Mouse (Mus musculus) heart, embryonic 10.5 days (tissue): ENCODE measurements at regions not wholly inside any gene's neighbourhood (a gene's known extent, or its start where the extent isn't known, plus 50 kb on each side); places are given as distances from the start of the nearest gene placed in this dataset.

Experiments used
- DNase-seq: peaks from one replicate; pipeline ENCODE4 v3.0.0-alpha.2; 2017; ENCODE audit warnings: low spot score
- H3K27ac ChIP-seq: fragments of 300-500 bp; sonication (generic); 2 replicates; pipeline ENCODE4 v1.5.1; 2016; ENCODE audit warnings: mild to moderate bottlenecking
- H3K27me3 ChIP-seq: fragments of 300-500 bp; sonication (generic); 2 replicates; pipeline ENCODE4 v1.6.1; 2016; ENCODE audit warnings: mild to moderate bottlenecking; ENCODE audit not compliant: poor library complexity, insufficient read depth, severe bottlenecking
- H3K36me3 ChIP-seq: fragments of 300-500 bp; sonication (generic); 2 replicates; pipeline ENCODE4 v1.6.1; 2016; ENCODE audit warnings: mild to moderate bottlenecking, moderate library complexity
- H3K4me1 ChIP-seq: fragments of 300-500 bp; sonication (generic); 2 replicates; pipeline ENCODE4 v1.6.1; 2016; ENCODE audit warnings: mild to moderate bottlenecking
- H3K4me3 ChIP-seq: fragments of 300-500 bp; sonication (generic); 2 replicates; pipeline ENCODE4 v1.5.1; 2016; ENCODE audit warnings: mild to moderate bottlenecking, moderate library complexity
- H3K9me3 ChIP-seq: fragments of 300-500 bp; sonication (generic); 2 replicates; pipeline ENCODE4 v1.6.1; 2016; ENCODE audit warnings: mild to moderate bottlenecking, moderate library complexity
- whole genome bisulfite sequencing: fragments of 180-500 bp; shearing (Covaris S2); methylation state at CpG from one replicate; pipeline ENCODE4 v1.1.7; 2016; 5-methylcytosine and 5-hydroxymethylcytosine counted together

- 55% methylated on average over 4 of the region's 4 CpGs for WGBS
- H3K27me3 ChIP-seq: no peaks in the 10 kb centered on the region
- H3K9me3 ChIP-seq: no peaks in the 10 kb centered on the region
- DNase-seq: no peak
- no peak overlapping the region for H3K27ac ChIP-seq
- no peaks in the 10 kb centered on the region for H3K4me1 ChIP-seq
- H3K36me3 ChIP-seq: no peaks in the 10 kb centered on the region
- H3K4me3 ChIP-seq: no peak overlapping the region
Observed at GRCm38 (mm10) chr2:46179741-46180140, 1062.5 kb upstream of the Zeb2 start.

- Histone ChIP-seq H3K36me3 (no peaks in the 10 kb centered on the region), H3K4me3 (no peak overlapping the region), H3K4me1 (no peaks in the 10 kb centered on the region), H3K27me3 (no peaks in the 10 kb centered on the region), H3K9me3 (no peaks in the 10 kb centered on the region), H3K27ac (no peak overlapping the region)
- WGBS: 50% methylated on average over 1 of the region's 1 CpGs
- DNase-seq: no peak
Observed at GRCm38 (mm10) chr2:46168488-46168887, 1051.3 kb upstream of the Zeb2 start.

- WGBS: 92% methylated on average over 3 of the region's 3 CpGs
Observed at GRCm38 (mm10) chr2:46149848-46150247, 1032.7 kb upstream of the Zeb2 start.

GRCm38 (mm10) chr2:46119871-46120270, 1002.7 kb upstream of the Zeb2 start:
- no peaks in the 10 kb centered on the region for H3K9me3 ChIP-seq
- no peak for DNase-seq
- H3K36me3 ChIP-seq: no peaks in the 10 kb centered on the region
- H3K4me3 ChIP-seq: no peak overlapping the region
- H3K27ac ChIP-seq: no peak overlapping the region
- H3K27me3 ChIP-seq: no peaks in the 10 kb centered on the region
- 28% methylated on average over 3 of the region's 3 CpGs for WGBS
- H3K4me1 ChIP-seq: no peaks in the 10 kb centered on the region

More at GRCm38 (mm10) chr2:46149848-46150247, 1032.7 kb upstream of the Zeb2 start:
- no peaks in the 10 kb centered on the region for H3K36me3 ChIP-seq
- no peaks in the 10 kb centered on the region for H3K4me1 ChIP-seq
- H3K9me3 ChIP-seq: no peaks in the 10 kb centered on the region
- DNase-seq: no peak
- H3K4me3 ChIP-seq: no peak overlapping the region
- no peaks in the 10 kb centered on the region for H3K27me3 ChIP-seq
- H3K27ac ChIP-seq: no peak overlapping the region

GRCm38 (mm10) chr2:46106991-46107390, 989.8 kb upstream of the Zeb2 start:
- H3K4me3 ChIP-seq: no peak overlapping the region
- H3K27me3 ChIP-seq: no peaks in the 10 kb centered on the region
- no peak overlapping the region for H3K27ac ChIP-seq
- no peaks in the 10 kb centered on the region for H3K36me3 ChIP-seq
- no peaks in the 10 kb centered on the region for H3K9me3 ChIP-seq
- H3K4me1 ChIP-seq: no peaks in the 10 kb centered on the region
- DNase-seq: no peak

- no peaks in the 10 kb centered on the region for H3K4me1 ChIP-seq
- no peaks in the 10 kb centered on the region for H3K27me3 ChIP-seq
- H3K27ac ChIP-seq: no peak overlapping the region
- DNase-seq: no peak
- H3K4me3 ChIP-seq: no peak overlapping the region
- WGBS: 69% methylated on average over 7 of the region's 7 CpGs
- H3K9me3 ChIP-seq: no peaks in the 10 kb centered on the region
- H3K36me3 ChIP-seq: no peaks in the 10 kb centered on the region
Observed at GRCm38 (mm10) chr2:46065034-46065802, 948.0 kb upstream of the Zeb2 start.

GRCm38 (mm10) chr2:46055729-46056128, 938.5 kb upstream of the Zeb2 start:
- Histone ChIP-seq H3K9me3 (no peaks in the 10 kb centered on the region), H3K36me3 (no peaks in the 10 kb centered on the region), H3K4me3 (no peak overlapping the region), H3K27me3 (no peaks in the 10 kb centered on the region), H3K27ac (no peak overlapping the region), H3K4me1 (no peaks in the 10 kb centered on the region)
- 74% methylated on average over 8 of the region's 8 CpGs for WGBS
- no peak for DNase-seq

GRCm38 (mm10) chr2:46054902-46055301, 937.7 kb upstream of the Zeb2 start:
- Histone ChIP-seq H3K27me3 (no peaks in the 10 kb centered on the region), H3K27ac (no peak overlapping the region), H3K36me3 (no peaks in the 10 kb centered on the region), H3K4me3 (no peak overlapping the region), H3K4me1 (no peaks in the 10 kb centered on the region), H3K9me3 (no peaks in the 10 kb centered on the region)
- WGBS: 51% methylated on average over 7 of the region's 7 CpGs
- DNase-seq: no peak

- no peak overlapping the region for H3K4me3 ChIP-seq
- H3K36me3 ChIP-seq: no peaks in the 10 kb centered on the region
- 69% methylated on average over 1 of the region's 1 CpGs for WGBS
- H3K27me3 ChIP-seq: no peaks in the 10 kb centered on the region
- no peaks in the 10 kb centered on the region for H3K4me1 ChIP-seq
- DNase-seq: no peak
- H3K27ac ChIP-seq: no peak overlapping the region
- H3K9me3 ChIP-seq: no peaks in the 10 kb centered on the region
Observed at GRCm38 (mm10) chr2:46021854-46022253, 904.7 kb upstream of the Zeb2 start.

- H3K4me1 ChIP-seq: no peaks in the 10 kb centered on the region
- 69% methylated on average over 3 of the region's 3 CpGs for WGBS
- no peaks in the 10 kb centered on the region for H3K9me3 ChIP-seq
- no peak overlapping the region for H3K4me3 ChIP-seq
- H3K36me3 ChIP-seq: no peaks in the 10 kb centered on the region
- DNase-seq: no peak
- no peaks in the 10 kb centered on the region for H3K27me3 ChIP-seq
- H3K27ac ChIP-seq: no peak overlapping the region
Observed at GRCm38 (mm10) chr2:46013771-46014269, 896.6 kb upstream of the Zeb2 start.

- no peak overlapping the region for H3K27ac ChIP-seq
- no peaks in the 10 kb centered on the region for H3K27me3 ChIP-seq
- no peaks in the 10 kb centered on the region for H3K36me3 ChIP-seq
- H3K4me3 ChIP-seq: no peak overlapping the region
- 90% methylated on average over 1 of the region's 1 CpGs for WGBS
- no peaks in the 10 kb centered on the region for H3K4me1 ChIP-seq
- no peaks in the 10 kb centered on the region for H3K9me3 ChIP-seq
- no peak for DNase-seq
Observed at GRCm38 (mm10) chr2:46012716-46013115, 895.5 kb upstream of the Zeb2 start.

GRCm38 (mm10) chr2:45975157-45975556, 858.0 kb upstream of the Zeb2 start:
- H3K9me3 ChIP-seq: no peaks in the 10 kb centered on the region

GRCm38 (mm10) chr2:45968635-45969034, 851.4 kb upstream of the Zeb2 start:
- H3K27ac ChIP-seq: no peak overlapping the region
- 74% methylated on average over 5 of the region's 5 CpGs for WGBS
- no peaks in the 10 kb centered on the region for H3K27me3 ChIP-seq
- H3K4me1 ChIP-seq: no peaks in the 10 kb centered on the region
- no peaks in the 10 kb centered on the region for H3K9me3 ChIP-seq
- no peaks in the 10 kb centered on the region for H3K36me3 ChIP-seq
- H3K4me3 ChIP-seq: no peak overlapping the region
- no peak for DNase-seq

More at GRCm38 (mm10) chr2:45975157-45975556, 858.0 kb upstream of the Zeb2 start:
- Histone ChIP-seq H3K36me3 (no peaks in the 10 kb centered on the region), H3K4me3 (no peak overlapping the region), H3K27me3 (no peaks in the 10 kb centered on the region), H3K4me1 (no peaks in the 10 kb centered on the region), H3K27ac (no peak overlapping the region)
- no peak for DNase-seq
